Mouse (Mus musculus): ENCODE results near the gene Zmynd10. TPM values are rescaled to one million over a fixed set of nuclear protein-coding genes. Genes with fewer than 3 reads are reported as not detected.
A peak's percentile ranks its signal among the peaks of the same experiment; 100 is the strongest.
"Not testable (repeated sequence)": the region's sequence is repeated elsewhere in the genome, so short reads cannot be mapped to it uniquely, and the experiment has no call there.

The Zmynd10 gene
- polyA plus RNA-seq, 1 experiment from 2014 or later = 1.7 TPM

GRCm38 (mm10) chr9:107571534-107572326 is 24.6 kb downstream of the Zmynd10 start:
- H3K27me3 ChIP-seq = no peaks in the 10 kb centered on the region
- ATAC-seq (ENCODE audit: insufficient number of reproducible peaks, insufficient read depth, low FRiP score, low TSS enrichment, low read depth) = no peak
- H3K9ac ChIP-seq (replicated peaks) = no peak overlapping the region
- 0 out of 2 replicates have a peak overlapping the region, but pooled peaks have one; percentile 81 for H3K4me3 ChIP-seq (replicated peaks)
- peaks cover 47% of the 10 kb centered on the region for H3K36me3 ChIP-seq
- 96% methylated on average over 22 of the region's 22 CpGs for WGBS
- H3K4me2 ChIP-seq = peak overlapping the region; percentile 96
- no peak overlapping the region for H3K27ac ChIP-seq
- H3K9me3 ChIP-seq = no peaks in the 10 kb centered on the region
- H3K4me1 ChIP-seq (replicated peaks) = peaks cover 46% of the 10 kb centered on the region

GRCm38 (mm10) chr9:107572327-107572662 is 25.2 kb downstream of the Zmynd10 start:
- Histone ChIP-seq H3K4me3 (replicated peaks) (no peak overlapping the region), H3K36me3 (peaks cover 47% of the 10 kb centered on the region), H3K9ac (replicated peaks) (no peak overlapping the region), H3K27ac (no peak overlapping the region), H3K4me2 (no peak overlapping the region), H3K27me3 (no peaks in the 10 kb centered on the region), H3K9me3 (no peaks in the 10 kb centered on the region), H3K4me1 (replicated peaks) (peaks cover 46% of the 10 kb centered on the region)
- no peak for ATAC-seq (ENCODE audit: insufficient number of reproducible peaks, insufficient read depth, low FRiP score, low TSS enrichment, low read depth)
- 98% methylated on average over 2 of the region's 2 CpGs for WGBS

- not testable (repeated sequence) for H3K4me3 ChIP-seq (replicated peaks); H3K4me2 ChIP-seq; H3K27me3 ChIP-seq; H3K9me3 ChIP-seq; H3K27ac ChIP-seq; H3K9ac ChIP-seq (replicated peaks); ATAC-seq (ENCODE audit: insufficient number of reproducible peaks, insufficient read depth, low FRiP score, low TSS enrichment, low read depth)
- peaks cover 51% of the 10 kb centered on the region for H3K4me1 ChIP-seq (replicated peaks)
- WGBS = 81% methylated on average over 6 of the region's 6 CpGs
- peaks cover 49% of the 10 kb centered on the region for H3K36me3 ChIP-seq
Measured at GRCm38 (mm10) chr9:107573774-107574173, 26.7 kb downstream of the Zmynd10 start.

DNA sequence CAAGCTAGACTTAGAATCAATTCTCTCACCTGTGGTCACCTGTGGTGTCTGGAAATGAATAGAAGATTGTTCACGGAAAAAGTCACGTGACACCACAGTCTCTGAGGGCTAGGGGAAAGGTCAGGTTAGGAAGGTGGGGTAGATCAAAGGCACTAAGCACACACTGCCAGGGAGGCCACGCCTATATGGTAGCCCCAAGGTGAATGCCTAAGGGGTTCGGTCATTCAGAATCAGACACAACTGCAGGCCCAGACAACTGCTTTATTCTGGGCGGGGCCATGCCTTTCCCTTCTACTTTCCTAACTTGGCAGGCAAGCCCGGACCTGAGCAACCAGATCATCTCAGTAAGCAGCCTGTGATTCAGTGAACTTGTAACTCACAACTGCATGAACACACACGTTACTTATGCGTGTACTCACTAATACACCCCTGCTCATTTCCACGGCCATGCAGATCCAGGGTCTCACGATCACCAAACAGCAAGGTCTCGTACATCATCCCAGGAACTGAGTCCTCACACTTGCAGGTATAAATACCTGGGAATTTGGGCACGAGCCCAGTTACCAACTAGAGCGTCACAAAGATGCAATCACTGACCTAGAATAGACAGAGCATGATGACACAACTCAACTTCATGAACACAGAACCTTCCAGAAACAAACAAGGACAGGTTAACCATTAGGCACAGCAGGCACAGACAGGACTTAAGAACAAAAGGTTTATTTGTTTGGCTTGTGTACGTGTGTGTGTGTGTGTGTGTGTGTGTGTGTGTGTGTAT is 28.7 kb downstream of the Zmynd10 start:
- H3K27me3 ChIP-seq = no peaks in the 10 kb centered on the region
- WGBS = 80% methylated on average over 14 of the region's 14 CpGs
- no peak overlapping the region for H3K4me3 ChIP-seq (replicated peaks)
- peaks cover 44% of the 10 kb centered on the region for H3K36me3 ChIP-seq
- no peak for ATAC-seq (ENCODE audit: insufficient number of reproducible peaks, insufficient read depth, low FRiP score, low TSS enrichment, low read depth)
- no peaks in the 10 kb centered on the region for H3K9me3 ChIP-seq
- H3K27ac ChIP-seq = peak overlapping the region; percentile 83
- H3K4me1 ChIP-seq (replicated peaks) = peaks cover 54% of the 10 kb centered on the region
- no peak overlapping the region for H3K4me2 ChIP-seq
- no peak overlapping the region for H3K9ac ChIP-seq (replicated peaks)

GRCm38 (mm10) chr9:107576357-107577107 is 29.4 kb downstream of the Zmynd10 start, which contains the start of gene Hyal1:
TSS of gene Hyal1 (plus strand) at chr9:107576927.
- 23% methylated on average over 16 of the region's 16 CpGs for WGBS
- Histone ChIP-seq H3K36me3 (peaks cover 36% of the 10 kb centered on the region), H3K9me3 (no peaks in the 10 kb centered on the region), H3K27me3 (no peaks in the 10 kb centered on the region), H3K4me3 (replicated peaks) (peak within 1 kb of the TSS; percentile 38), H3K4me2 (peak within 1 kb of the TSS; percentile 56), H3K4me1 (replicated peaks) (peaks cover 53% of the 10 kb centered on the region), H3K9ac (replicated peaks) (peak within 1 kb of the TSS; percentile 57), H3K27ac (peak within 1 kb of the TSS; percentile 83)
- ATAC-seq (ENCODE audit: insufficient number of reproducible peaks, insufficient read depth, low FRiP score, low TSS enrichment, low read depth) = peak; percentile 59

- WGBS = 92% methylated on average over 10 of the region's 10 CpGs
- Histone ChIP-seq H3K27ac (no peak overlapping the region), H3K4me3 (replicated peaks) (no peak overlapping the region), H3K36me3 (peaks cover 26% of the 10 kb centered on the region), H3K9ac (replicated peaks) (no peak overlapping the region), H3K27me3 (no peaks in the 10 kb centered on the region), H3K4me1 (replicated peaks) (peaks cover 60% of the 10 kb centered on the region), H3K4me2 (0 out of 2 replicates have a peak overlapping the region, but pooled peaks have one; percentile 56), H3K9me3 (no peaks in the 10 kb centered on the region)
- ATAC-seq (ENCODE audit: insufficient number of reproducible peaks, insufficient read depth, low FRiP score, low TSS enrichment, low read depth) = no peak
Measured at GRCm38 (mm10) chr9:107577871-107578270, 30.8 kb downstream of the Zmynd10 start.

- Histone ChIP-seq H3K27me3 (no peaks in the 10 kb centered on the region), H3K9ac (replicated peaks) (0 out of 2 replicates have a peak within 1 kb of the TSS, but pooled peaks have one; percentile 82), H3K4me2 (peak within 1 kb of the TSS; percentile 96), H3K27ac (peak within 1 kb of the TSS; percentile 94), H3K4me3 (replicated peaks) (no peak within 1 kb of the TSS), H3K4me1 (replicated peaks) (peaks cover 60% of the 10 kb centered on the region), H3K9me3 (no peaks in the 10 kb centered on the region), H3K36me3 (peaks cover 26% of the 10 kb centered on the region)
- no peak for ATAC-seq (ENCODE audit: insufficient number of reproducible peaks, insufficient read depth, low FRiP score, low TSS enrichment, low read depth)
- 75% methylated on average over 3 of the region's 3 CpGs for WGBS
Measured at GRCm38 (mm10) chr9:107578587-107578986, 31.5 kb downstream of the Zmynd10 start, which contains the start of gene Naa80. TSS of gene Naa80 (plus strand) at chr9:107578887.

GRCm38 (mm10) chr9:107579023-107579900 is 32.2 kb downstream of the Zmynd10 start:
- Histone ChIP-seq H3K4me3 (replicated peaks) (no peak overlapping the region), H3K36me3 (peaks cover 27% of the 10 kb centered on the region), H3K9ac (replicated peaks) (0 out of 2 replicates have a peak overlapping the region, but pooled peaks have one; percentile 82), H3K4me2 (peak overlapping the region; percentile 96), H3K4me1 (replicated peaks) (peaks cover 60% of the 10 kb centered on the region), H3K9me3 (no peaks in the 10 kb centered on the region), H3K27me3 (no peaks in the 10 kb centered on the region), H3K27ac (peak overlapping the region; percentile 94)
- 96% methylated on average over 14 of the region's 14 CpGs for whole genome bisulfite sequencing
- ATAC-seq (ENCODE audit: insufficient number of reproducible peaks, insufficient read depth, low FRiP score, low TSS enrichment, low read depth) = no peak

DNA sequence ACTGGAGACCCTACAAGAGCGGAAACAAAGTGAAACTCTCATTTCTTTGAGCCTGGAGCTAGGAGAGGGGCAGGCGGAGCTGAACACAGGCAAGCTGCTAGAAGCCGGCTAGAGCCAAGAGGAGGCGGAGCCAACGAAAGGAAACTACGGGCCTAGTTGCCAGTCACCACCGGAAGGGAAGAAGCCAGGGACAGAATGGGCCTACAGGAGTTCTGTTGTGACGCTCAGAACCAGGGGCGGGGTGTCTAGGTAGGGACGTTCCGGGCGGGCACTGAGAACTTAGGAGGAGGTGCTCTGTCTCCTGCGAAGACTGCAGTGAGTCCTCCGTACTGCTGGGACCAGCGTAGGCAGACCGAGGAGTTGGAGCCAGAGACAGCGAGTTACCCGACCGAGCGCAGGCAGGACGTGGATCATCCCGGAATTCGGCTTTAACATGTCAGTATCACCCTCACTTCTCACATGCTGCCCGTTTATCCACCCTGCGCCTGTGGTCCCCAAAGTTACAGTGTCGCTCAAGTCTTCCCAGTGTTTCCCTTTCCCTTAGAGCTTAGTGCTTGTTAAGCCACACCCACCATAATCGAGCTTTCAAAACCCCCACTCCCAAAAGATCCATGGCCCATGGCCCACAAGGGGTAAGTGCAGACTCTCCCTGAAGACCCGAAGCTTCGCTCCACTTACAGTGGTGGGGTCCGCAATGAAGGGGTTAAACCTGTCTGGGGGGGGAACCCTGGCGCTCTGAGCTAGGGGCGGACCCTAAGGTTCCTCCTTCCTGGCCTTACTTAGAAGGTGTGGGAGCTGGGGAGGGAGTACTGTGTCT is 33.6 kb downstream of the Zmynd10 start, which contains the start of gene Hyal3:
Hyal3 (plus strand) TSS at position 318 of the 817 bp plus-strand sequence.
- Histone ChIP-seq H3K4me2 (peak within 1 kb of the TSS; percentile 96), H3K4me3 (replicated peaks) (peak within 1 kb of the TSS; percentile 64), H3K4me1 (replicated peaks) (peaks cover 57% of the 10 kb centered on the region), H3K36me3 (peaks cover 19% of the 10 kb centered on the region), H3K9me3 (no peaks in the 10 kb centered on the region), H3K9ac (replicated peaks) (peak within 1 kb of the TSS; percentile 82), H3K27ac (peak within 1 kb of the TSS; percentile 94), H3K27me3 (no peaks in the 10 kb centered on the region)
- under 1% methylated on average over 32 of the region's 32 CpGs for whole genome bisulfite sequencing
- ATAC-seq (ENCODE audit: insufficient number of reproducible peaks, insufficient read depth, low FRiP score, low TSS enrichment, low read depth) = peak; percentile 23; the same call in 1 of the 2 replicates

Measured in limb, embryonic 12.5 days (tissue).